Mouse (Mus musculus) heart, postnatal 0 days (tissue): ENCODE measurements around the gene Nab2.

Source experiments
- CTCF ChIP-seq: IDR thresholded peaks from 2 replicates; pipeline ENCODE4 v1.5.1; 2016; ENCODE audit warnings: antibody characterized with exemption, control low read depth, low read depth
- EP300 ChIP-seq: IDR thresholded peaks from 2 replicates; pipeline ENCODE4 v1.6.1; 2016; ENCODE audit warnings: antibody characterized with exemption, low read depth

DNA sequence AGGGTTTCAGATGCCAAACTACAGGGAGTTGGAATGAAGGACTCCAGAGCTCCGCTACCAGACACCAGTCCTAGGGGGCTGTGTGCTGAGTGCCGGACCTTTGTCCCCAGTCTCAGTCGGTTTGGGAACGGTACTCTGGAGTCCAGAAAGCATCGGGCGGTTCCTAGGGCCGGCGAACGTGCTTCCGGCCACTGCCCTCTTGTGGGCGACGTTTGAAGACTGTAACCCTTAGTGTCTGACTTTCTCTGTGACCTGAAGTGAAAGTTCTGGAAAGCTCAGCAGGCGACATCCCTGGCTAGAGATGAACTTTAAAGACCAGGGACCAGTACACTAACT lies 46.3 kb downstream of the Nab2 start:
- peak; percentile 68 for TF ChIP-seq CTCF
- TF ChIP-seq EP300 = no peak
